Mouse (Mus musculus): ENCODE measurements at regions not wholly inside any gene's neighbourhood (a gene's known extent, or its start where the extent isn't known, plus 50 kb on each side); places are given as distances from the start of the nearest gene placed in this dataset.
A peak's percentile ranks its signal among the peaks of the same experiment; 100 is the strongest.

- 41% methylated on average over 2 of the region's 2 CpGs for WGBS
- no peak for ATAC-seq (ENCODE audit: insufficient read depth, low read depth)
These were observed 130.4 kb downstream of the Usp46 start for GRCm38 (mm10) chr5:73937799-73938198.

GRCm38 (mm10) chr5:73938450-73938849 lies 129.8 kb downstream of the Usp46 start:
- DNase-seq (ENCODE audit: low spot score) = no peak
- Histone ChIP-seq H3K36me3 (replicated peaks; ENCODE audit: control insufficient read depth, insufficient read depth, low read length) (no peaks in the 10 kb centered on the region), H3K9ac (replicated peaks; ENCODE audit: low read depth, low read length) (no peak overlapping the region), H3K4me3 (ENCODE audit: low read depth, low read length) (no peak overlapping the region), H3K9me3 (replicated peaks; ENCODE audit: control insufficient read depth, low read length) (no peaks in the 10 kb centered on the region), H3K4me2 (ENCODE audit: low read depth, low read length) (no peak overlapping the region), H3K27me3 (ENCODE audit: control insufficient read depth, insufficient read depth, low read length) (no peaks in the 10 kb centered on the region), H3K4me1 (ENCODE audit: control insufficient read depth, insufficient read depth) (no peaks in the 10 kb centered on the region), H3K27ac (ENCODE audit: low read depth) (no peak overlapping the region)
- TF ChIP-seq CTCF (IDR thresholded peaks at IDR 0.05; ENCODE audit: low read depth) (peak; percentile 48), EP300 (IDR thresholded peaks at IDR 0.05; ENCODE audit: low read depth) (no peak)
- 47% methylated on average over 4 of the region's 4 CpGs for WGBS
- ATAC-seq (ENCODE audit: insufficient read depth, low read depth) = no peak

More at GRCm38 (mm10) chr5:73937799-73938198, 130.4 kb downstream of the Usp46 start:
- Histone ChIP-seq H3K4me1 (ENCODE audit: control insufficient read depth, insufficient read depth) (no peaks in the 10 kb centered on the region), H3K4me3 (ENCODE audit: low read depth, low read length) (no peak overlapping the region), H3K27me3 (ENCODE audit: control insufficient read depth, insufficient read depth, low read length) (no peaks in the 10 kb centered on the region), H3K9ac (replicated peaks; ENCODE audit: low read depth, low read length) (no peak overlapping the region), H3K27ac (ENCODE audit: low read depth) (no peak overlapping the region), H3K9me3 (replicated peaks; ENCODE audit: control insufficient read depth, low read length) (no peaks in the 10 kb centered on the region), H3K4me2 (ENCODE audit: low read depth, low read length) (no peak overlapping the region), H3K36me3 (replicated peaks; ENCODE audit: control insufficient read depth, insufficient read depth, low read length) (no peaks in the 10 kb centered on the region)
- TF ChIP-seq EP300 (IDR thresholded peaks at IDR 0.05; ENCODE audit: low read depth) (no peak), CTCF (IDR thresholded peaks at IDR 0.05; ENCODE audit: low read depth) (peak; percentile 88)
- peak; percentile 26 for DNase-seq (ENCODE audit: low spot score)

DNA sequence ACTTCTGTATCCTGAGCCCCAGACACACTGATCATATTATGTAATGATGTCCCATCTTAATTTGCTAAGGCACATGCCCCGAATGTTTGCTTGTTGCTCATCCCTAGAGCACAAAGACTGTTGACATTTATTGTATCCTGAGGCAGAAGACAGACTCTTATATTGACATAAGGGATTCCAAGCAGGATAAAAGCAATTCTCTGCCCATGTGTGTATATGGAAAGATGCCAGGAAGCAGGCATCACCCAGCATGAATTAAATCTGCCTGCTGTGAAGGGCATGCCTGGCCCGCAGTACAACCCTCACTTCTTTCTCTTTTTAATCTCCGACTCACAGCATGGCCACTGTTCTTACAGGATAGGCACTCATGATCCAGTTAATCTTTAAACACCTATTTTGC lies 125.3 kb downstream of the Usp46 start:
- H3K4me2 ChIP-seq (ENCODE audit: low read depth, low read length) = no peak overlapping the region

GRCm38 (mm10) chr5:73945671-73946070 lies 122.6 kb downstream of the Usp46 start:
- no peak overlapping the region for H3K4me2 ChIP-seq (ENCODE audit: low read depth, low read length)
- H3K4me1 ChIP-seq (ENCODE audit: control insufficient read depth, insufficient read depth) = no peaks in the 10 kb centered on the region
- DNase-seq (ENCODE audit: low spot score) (no peak), ATAC-seq (ENCODE audit: insufficient read depth, low read depth) (no peak)
- H3K27ac ChIP-seq (ENCODE audit: low read depth) = no peak overlapping the region
- TF ChIP-seq EP300 (IDR thresholded peaks at IDR 0.05; ENCODE audit: low read depth) (no peak), CTCF (IDR thresholded peaks at IDR 0.05; ENCODE audit: low read depth) (no peak)
- H3K4me3 ChIP-seq (ENCODE audit: low read depth, low read length) = no peak overlapping the region
- 86% methylated on average over 3 of the region's 3 CpGs for WGBS
- H3K9me3 ChIP-seq (replicated peaks; ENCODE audit: control insufficient read depth, low read length) = no peaks in the 10 kb centered on the region
- no peaks in the 10 kb centered on the region for H3K36me3 ChIP-seq (replicated peaks; ENCODE audit: control insufficient read depth, insufficient read depth, low read length)
- no peaks in the 10 kb centered on the region for H3K27me3 ChIP-seq (ENCODE audit: control insufficient read depth, insufficient read depth, low read length)
- H3K9ac ChIP-seq (replicated peaks; ENCODE audit: low read depth, low read length) = no peak overlapping the region

More for the DNA sequence above, 125.3 kb downstream of the Usp46 start:
- Histone ChIP-seq H3K36me3 (replicated peaks; ENCODE audit: control insufficient read depth, insufficient read depth, low read length) (no peaks in the 10 kb centered on the region), H3K27ac (ENCODE audit: low read depth) (no peak overlapping the region), H3K27me3 (ENCODE audit: control insufficient read depth, insufficient read depth, low read length) (no peaks in the 10 kb centered on the region), H3K4me3 (ENCODE audit: low read depth, low read length) (no peak overlapping the region), H3K9me3 (replicated peaks; ENCODE audit: control insufficient read depth, low read length) (no peaks in the 10 kb centered on the region), H3K9ac (replicated peaks; ENCODE audit: low read depth, low read length) (no peak overlapping the region), H3K4me1 (ENCODE audit: control insufficient read depth, insufficient read depth) (no peaks in the 10 kb centered on the region)
- DNase-seq (ENCODE audit: low spot score) = no peak
- no peak for TF ChIP-seq CTCF (IDR thresholded peaks at IDR 0.05; ENCODE audit: low read depth)
- no peak for TF ChIP-seq EP300 (IDR thresholded peaks at IDR 0.05; ENCODE audit: low read depth)
- 71% methylated on average over 3 of the region's 3 CpGs for WGBS
- no peak for ATAC-seq (ENCODE audit: insufficient read depth, low read depth)

DNA sequence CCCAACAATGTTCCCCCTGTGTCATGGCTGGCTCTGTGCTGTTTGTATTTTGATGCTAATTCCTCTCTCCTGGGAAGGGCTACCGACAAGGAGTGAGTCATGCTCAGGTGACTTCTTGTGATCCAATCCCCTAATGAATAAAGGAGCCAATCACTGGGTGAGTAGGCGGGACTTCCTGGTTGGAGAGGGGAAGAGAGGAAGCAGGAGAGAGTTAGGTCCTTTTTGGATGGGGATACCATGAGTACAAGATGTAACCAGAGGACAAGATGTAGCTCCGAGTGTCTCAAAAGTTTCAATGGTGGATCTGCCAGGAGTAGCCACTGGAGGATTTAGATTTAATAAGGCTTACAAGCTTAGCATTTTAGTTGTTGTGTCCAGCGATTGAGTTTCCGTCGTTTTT lies 122.1 kb downstream of the Usp46 start:
- Histone ChIP-seq H3K27ac (ENCODE audit: low read depth) (no peak overlapping the region), H3K9ac (replicated peaks; ENCODE audit: low read depth, low read length) (no peak overlapping the region), H3K9me3 (replicated peaks; ENCODE audit: control insufficient read depth, low read length) (no peaks in the 10 kb centered on the region), H3K36me3 (replicated peaks; ENCODE audit: control insufficient read depth, insufficient read depth, low read length) (no peaks in the 10 kb centered on the region), H3K4me3 (ENCODE audit: low read depth, low read length) (no peak overlapping the region), H3K4me2 (ENCODE audit: low read depth, low read length) (no peak overlapping the region), H3K4me1 (ENCODE audit: control insufficient read depth, insufficient read depth) (no peaks in the 10 kb centered on the region), H3K27me3 (ENCODE audit: control insufficient read depth, insufficient read depth, low read length) (no peaks in the 10 kb centered on the region)
- DNase-seq (ENCODE audit: low spot score) (no peak), ATAC-seq (ENCODE audit: insufficient read depth, low read depth) (no peak)
- 81% methylated on average over 6 of the region's 6 CpGs for WGBS
- TF ChIP-seq CTCF (IDR thresholded peaks at IDR 0.05; ENCODE audit: low read depth) = no peak
- TF ChIP-seq EP300 (IDR thresholded peaks at IDR 0.05; ENCODE audit: low read depth) = no peak
